Mouse (Mus musculus): ENCODE measurements around the gene Dpysl5. TPM values are rescaled to one million over a fixed set of nuclear protein-coding genes. Genes with fewer than 3 reads are reported as not detected.

Gene Dpysl5
- polyA plus RNA-seq (2021; fragmentation: Nextera tagmentation), result 3.4 and 4.5 TPM in 2 replicates
- long read RNA-seq, experiment 1, full-length matches to known transcripts, result 1 of 2 reads
- long read RNA-seq, experiment 1, partial matches to known transcripts, result 0 of 2 reads
- long read RNA-seq, experiment 1, other reads (novel, unspliced or antisense), result 1 of 2 reads
- long read RNA-seq, experiment 2, full-length matches to known transcripts, result 11 of 24 reads
- long read RNA-seq, experiment 2, partial matches to known transcripts, result 3 of 24 reads
- long read RNA-seq, experiment 2, other reads (novel, unspliced or antisense), result 10 of 24 reads

GRCm38 (mm10) chr5:30711147-30712001, at the start of gene Dpysl5:
Dpysl5 (plus strand) TSS chr5:30711564.

GRCm38 (mm10) chr5:30666391-30667195, 44.8 kb upstream of the Dpysl5 start, which contains the start of gene Cenpa:
Cenpa (plus strand) TSS chr5:30666777.

DNA sequence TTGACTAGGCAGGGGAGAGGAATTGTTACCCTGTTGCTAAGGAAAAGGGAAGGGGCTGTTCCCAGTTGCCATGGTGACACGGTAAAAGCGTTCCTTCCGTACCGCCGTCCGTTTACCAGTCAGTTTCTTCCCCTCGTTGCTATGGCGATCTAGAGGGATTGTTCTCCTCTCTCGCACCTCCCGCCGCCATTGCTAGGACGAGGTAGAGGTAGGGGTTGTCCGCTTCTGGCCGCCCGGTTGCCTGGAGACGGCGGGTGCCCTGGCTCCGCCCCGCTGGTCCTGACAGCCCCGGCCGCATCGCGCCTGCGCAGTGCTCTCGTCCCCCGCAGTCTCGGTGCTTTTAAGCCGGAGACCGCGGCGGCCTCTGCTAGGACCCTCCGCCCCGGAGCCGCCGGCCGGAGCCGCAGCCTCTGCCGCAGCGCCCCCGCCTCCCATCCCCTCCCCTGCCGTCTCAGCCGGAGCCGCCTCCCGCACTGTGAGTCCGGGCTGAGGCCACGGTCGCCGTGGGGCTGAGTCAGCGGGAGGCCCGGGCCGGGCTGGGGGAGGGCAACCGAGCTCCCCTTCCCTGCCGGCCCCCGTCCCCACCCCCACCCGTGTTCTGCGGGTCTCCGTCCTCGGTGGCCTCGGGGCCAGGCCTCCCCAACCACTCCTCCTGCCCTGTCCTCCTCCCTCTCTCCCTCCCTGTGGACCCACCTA, 103.2 kb downstream of the Dpysl5 start, which contains the start of gene Mapre3:
TSS of gene Mapre3 (plus strand) at position 218 of the 696 bp plus-strand sequence.

Other genes starting within 250 kb of the Dpysl5 start
- gene Otof, start 249.6 kb upstream of the Dpysl5 start, polyA plus RNA-seq (2021; fragmentation: Nextera tagmentation), result 0.60 and 1.1 TPM in 2 replicates
- gene 1700001C02Rik, start 245.5 kb upstream of the Dpysl5 start, polyA plus RNA-seq (2021; fragmentation: Nextera tagmentation), result 5.7 and 9.7 TPM in 2 replicates
- gene Cib4, start 165.7 kb upstream of the Dpysl5 start, polyA plus RNA-seq (2021; fragmentation: Nextera tagmentation), result not detected in 2 replicates
- gene Kcnk3, start 123.4 kb upstream of the Dpysl5 start, polyA plus RNA-seq (2021; fragmentation: Nextera tagmentation), result 1.4 and 2.0 TPM in 2 replicates
- 18.3 and 20.1 TPM in 2 replicates for gene Slc35f6, start 63.6 kb upstream of the Dpysl5 start, polyA plus RNA-seq (2021; fragmentation: Nextera tagmentation)
- 4.6 and 7.5 TPM in 2 replicates for gene Cenpa, start 44.8 kb upstream of the Dpysl5 start, polyA plus RNA-seq (2021; fragmentation: Nextera tagmentation)
- 128 and 173 TPM in 2 replicates for gene Mapre3, start 103.1 kb downstream of the Dpysl5 start, polyA plus RNA-seq (2021; fragmentation: Nextera tagmentation)
- gene Tmem214, start 156.4 kb downstream of the Dpysl5 start, polyA plus RNA-seq (2021; fragmentation: Nextera tagmentation), result 20.3 and 26.1 TPM in 2 replicates
- gene Agbl5, start 177.1 kb downstream of the Dpysl5 start, polyA plus RNA-seq (2021; fragmentation: Nextera tagmentation), result 2.9 and 4.6 TPM in 2 replicates
- gene Ost4, start 196.2 kb downstream of the Dpysl5 start, polyA plus RNA-seq (2021; fragmentation: Nextera tagmentation), result 134 and 150 TPM in 2 replicates
- 0.55 and 1.1 TPM in 2 replicates for gene Emilin1, start 201.8 kb downstream of the Dpysl5 start, polyA plus RNA-seq (2021; fragmentation: Nextera tagmentation)
- 38.1 and 40.6 TPM in 2 replicates for gene Khk, start 209.9 kb downstream of the Dpysl5 start, polyA plus RNA-seq (2021; fragmentation: Nextera tagmentation)
- gene Cgref1, start 234.0 kb downstream of the Dpysl5 start, polyA plus RNA-seq (2021; fragmentation: Nextera tagmentation), result 8.1 and 10.3 TPM in 2 replicates
- gene Preb, start 248.8 kb downstream of the Dpysl5 start, polyA plus RNA-seq (2021; fragmentation: Nextera tagmentation), result 50.1 and 55.9 TPM in 2 replicates

All from layer of hippocampus, adult 6 months (tissue).